Mouse (Mus musculus): Measurements from ENCODE around the gene Arvcf. TPM values are rescaled to one million over a fixed set of nuclear protein-coding genes. Genes with fewer than 3 reads are reported as not detected.

Arvcf gene
- polyA plus RNA-seq, 2 experiments, result 6.4 to 7.4 TPM

GRCm38 (mm10) chr16:18433341-18433920 lies 85.4 kb downstream of the Arvcf start:
- H3K36me3 ChIP-seq (replicated peaks; ENCODE audit: control insufficient read depth, insufficient read depth, low read depth), result peaks cover 64% of the 10 kb centered on the region
- WGBS (ENCODE audit: insufficient replicate concordance), result 87% methylated on average over 5 of the region's 5 CpGs
- no peak for DNase-seq (ENCODE audit: low read depth in 3 of 3, low spot score in 3 of 3)

GRCm38 (mm10) chr16:18436128-18436527 lies 88.1 kb downstream of the Arvcf start:
- DNase-seq (ENCODE audit: low read depth in 3 of 3, low spot score in 3 of 3), result no peak
- H3K4me2 ChIP-seq (ENCODE audit: low read depth), result no peak overlapping the region
- no peaks in the 10 kb centered on the region for H3K27me3 ChIP-seq (ENCODE audit: control insufficient read depth, insufficient read depth, low read length)
- ATAC-seq (ENCODE audit: insufficient read depth), result no peak
- peaks cover 83% of the 10 kb centered on the region for H3K36me3 ChIP-seq (replicated peaks; ENCODE audit: control insufficient read depth, insufficient read depth, low read depth)
- H3K9ac ChIP-seq (replicated peaks), result no peak overlapping the region
- TF ChIP-seq CTCF (IDR thresholded peaks at IDR 0.05; ENCODE audit: low read depth) (no peak), EP300 (IDR thresholded peaks at IDR 0.05; ENCODE audit: low read depth) (no peak)
- WGBS (ENCODE audit: insufficient replicate concordance), result 91% methylated on average over 6 of the region's 6 CpGs
- H3K4me1 ChIP-seq (replicated peaks; ENCODE audit: control insufficient read depth in 2 of 2, insufficient read depth in 2 of 2, low read length in 1 of 2), result peaks cover 3 to 8% of the 10 kb centered on the region in 2 experiments
- no peaks in the 10 kb centered on the region for H3K9me3 ChIP-seq (ENCODE audit: control insufficient read depth, low read length)
- H3K4me3 ChIP-seq (ENCODE audit: insufficient read depth in 1 of 2, low read depth in 2 of 2, low read length in 2 of 2), result no peak overlapping the region
- H3K27ac ChIP-seq, result no peak overlapping the region

More at GRCm38 (mm10) chr16:18433341-18433920, 85.4 kb downstream of the Arvcf start:
- Histone ChIP-seq H3K27me3 (ENCODE audit: control insufficient read depth, insufficient read depth, low read length) (no peaks in the 10 kb centered on the region), H3K9me3 (ENCODE audit: control insufficient read depth, low read length) (no peaks in the 10 kb centered on the region), H3K9ac (replicated peaks) (no peak overlapping the region), H3K27ac (no peak overlapping the region), H3K4me1 (replicated peaks; ENCODE audit: control insufficient read depth in 2 of 2, insufficient read depth in 2 of 2, low read length in 1 of 2) (peaks cover 9 to 10% of the 10 kb centered on the region in 2 experiments), H3K4me3 (ENCODE audit: insufficient read depth in 1 of 2, low read depth in 2 of 2, low read length in 2 of 2) (no peak overlapping the region), H3K4me2 (ENCODE audit: low read depth) (no peak overlapping the region)
- no peak for ATAC-seq (ENCODE audit: insufficient read depth)
- no peak for TF ChIP-seq CTCF (IDR thresholded peaks at IDR 0.05; ENCODE audit: low read depth)
- TF ChIP-seq EP300 (IDR thresholded peaks at IDR 0.05; ENCODE audit: low read depth), result no peak

- Histone ChIP-seq H3K27ac (no peak overlapping the region), H3K36me3 (replicated peaks; ENCODE audit: control insufficient read depth, insufficient read depth, low read depth) (peaks cover 89% of the 10 kb centered on the region), H3K4me2 (ENCODE audit: low read depth) (no peak overlapping the region), H3K4me1 (replicated peaks; ENCODE audit: control insufficient read depth in 2 of 2, insufficient read depth in 2 of 2, low read length in 1 of 2) (no peaks in the 10 kb centered on the region), H3K9ac (replicated peaks) (no peak overlapping the region), H3K27me3 (ENCODE audit: control insufficient read depth, insufficient read depth, low read length) (no peaks in the 10 kb centered on the region), H3K4me3 (ENCODE audit: insufficient read depth in 1 of 2, low read depth in 2 of 2, low read length in 2 of 2) (no peak overlapping the region), H3K9me3 (ENCODE audit: control insufficient read depth, low read length) (no peaks in the 10 kb centered on the region)
- DNase-seq (ENCODE audit: low read depth in 3 of 3, low spot score in 3 of 3) (peak; percentile 51 to 62 (median 52)), ATAC-seq (ENCODE audit: insufficient read depth) (peak; percentile 56)
- WGBS (ENCODE audit: insufficient replicate concordance), result 20% methylated on average over 8 of the region's 8 CpGs
- TF ChIP-seq CTCF (IDR thresholded peaks at IDR 0.05; ENCODE audit: low read depth), result peak; percentile 100
- no peak for TF ChIP-seq EP300 (IDR thresholded peaks at IDR 0.05; ENCODE audit: low read depth)
Observed at GRCm38 (mm10) chr16:18443385-18443841, 95.4 kb downstream of the Arvcf start.

GRCm38 (mm10) chr16:18447243-18447642 lies 99.3 kb downstream of the Arvcf start:
- Histone ChIP-seq H3K27me3 (ENCODE audit: control insufficient read depth, insufficient read depth, low read length) (no peaks in the 10 kb centered on the region), H3K4me3 (ENCODE audit: insufficient read depth in 1 of 2, low read depth in 2 of 2, low read length in 2 of 2) (no peak overlapping the region), H3K9me3 (ENCODE audit: control insufficient read depth, low read length) (no peaks in the 10 kb centered on the region), H3K4me2 (ENCODE audit: low read depth) (no peak overlapping the region), H3K4me1 (replicated peaks; ENCODE audit: control insufficient read depth in 2 of 2, insufficient read depth in 2 of 2, low read length in 1 of 2) (no peaks in the 10 kb centered on the region), H3K36me3 (replicated peaks; ENCODE audit: control insufficient read depth, insufficient read depth, low read depth) (peaks cover 91% of the 10 kb centered on the region), H3K27ac (no peak overlapping the region), H3K9ac (replicated peaks) (no peak overlapping the region; the same call in 1 of the 2 replicates)
- ATAC-seq (ENCODE audit: insufficient read depth), result no peak
- no peak for DNase-seq (ENCODE audit: low read depth in 3 of 3, low spot score in 3 of 3)
- TF ChIP-seq EP300 (IDR thresholded peaks at IDR 0.05; ENCODE audit: low read depth) (no peak), CTCF (IDR thresholded peaks at IDR 0.05; ENCODE audit: low read depth) (no peak)

- H3K27me3 ChIP-seq (ENCODE audit: control insufficient read depth, insufficient read depth, low read length), result no peaks in the 10 kb centered on the region
- H3K4me1 ChIP-seq (replicated peaks; ENCODE audit: control insufficient read depth in 2 of 2, insufficient read depth in 2 of 2, low read length in 1 of 2), result no peaks in the 10 kb centered on the region
- DNase-seq (ENCODE audit: low read depth in 3 of 3, low spot score in 3 of 3) (no peak), ATAC-seq (ENCODE audit: insufficient read depth) (no peak)
- H3K27ac ChIP-seq, result no peak overlapping the region
- no peak overlapping the region for H3K4me2 ChIP-seq (ENCODE audit: low read depth)
- no peaks in the 10 kb centered on the region for H3K9me3 ChIP-seq (ENCODE audit: control insufficient read depth, low read length)
- WGBS (ENCODE audit: insufficient replicate concordance), result 84% methylated on average over 6 of the region's 6 CpGs
- no peak overlapping the region for H3K4me3 ChIP-seq (ENCODE audit: insufficient read depth in 1 of 2, low read depth in 2 of 2, low read length in 2 of 2)
- H3K36me3 ChIP-seq (replicated peaks; ENCODE audit: control insufficient read depth, insufficient read depth, low read depth), result peaks cover 88% of the 10 kb centered on the region
- no peak overlapping the region for H3K9ac ChIP-seq (replicated peaks)
- TF ChIP-seq CTCF (IDR thresholded peaks at IDR 0.05; ENCODE audit: low read depth) (no peak), EP300 (IDR thresholded peaks at IDR 0.05; ENCODE audit: low read depth) (no peak)
Observed at GRCm38 (mm10) chr16:18448104-18448503, 100.1 kb downstream of the Arvcf start.
